In genomic region chr5:148153403-148153713, GRCm38 (mm10) we compare ENCODE assay signal across 19 mouse cellular contexts.
DNase-seq lines count a peak whose midpoint lies in the region; ATAC-seq and TF ChIP-seq lines count a peak whose summit lies in the region.
"Had no signal": no experiment of that assay in that cellular context is flagged by ENCODE, and none has a peak within 500 bp of the region (broad histone marks: within the 10 kb centered on the region; RNA-seq: fewer than 3 reads in every experiment).

No protein-coding gene starts in this region.

- peak; percentile 76 for DNase-seq in brain, embryonic 14.5 days (ENCODE audit: low read depth)
- no peak for DNase-seq in thymus, postnatal 36 days
- no peak for DNase-seq in cerebellum, adult 2 months
- no peak for DNase-seq in gastrocnemius, postnatal 25 days
- DNase-seq: lung, adult 2 months; right cerebral cortex, adult 18-20 months; thymus, adult 2 months had no signal

- TF ChIP-seq CTCF in brain, embryonic 14.5 days (IDR thresholded peaks at IDR 0.05; ENCODE audit: borderline replicate concordance, extremely low read depth, insufficient read depth, insufficient read length): no peak
- no peak for TF ChIP-seq CTCF in cerebellum, adult 2 months (IDR thresholded peaks at IDR 0.05; ENCODE audit: borderline replicate concordance, insufficient read depth, low read depth, low read length)

- no peak for TF ChIP-seq POLR2A in brain, embryonic 14.5 days (IDR thresholded peaks at IDR 0.05; ENCODE audit: borderline replicate concordance, extremely low read depth, insufficient read depth, insufficient read length, poor library complexity, severe bottlenecking)
- no peak for TF ChIP-seq POLR2A in cerebellum, adult 2 months (IDR thresholded peaks at IDR 0.05; ENCODE audit: borderline replicate concordance, insufficient read depth, low read length)

- H3K4me1 ChIP-seq in forebrain, embryonic 13.5 days: peaks cover 24% of the 10 kb centered on the region
- H3K4me1 ChIP-seq in hindbrain, embryonic 13.5 days (replicated peaks): peaks cover 40% of the 10 kb centered on the region
- H3K4me1 ChIP-seq in midbrain, embryonic 16.5 days (ENCODE audit: control insufficient read depth, insufficient read depth, low read length): peaks cover 15% of the 10 kb centered on the region
- no peaks in the 10 kb centered on the region for H3K4me1 ChIP-seq in cerebellum, adult 2 months (ENCODE audit: control insufficient read depth, insufficient read depth, low read length)
- H3K4me1 ChIP-seq: embryonic facial prominence, embryonic 12.5 days; heart, embryonic 12.5 days had no signal

- WGBS in forebrain, embryonic 13.5 days: 23% methylated on average over 9 of the region's 9 CpGs
- 16% methylated on average over 9 of the region's 9 CpGs for WGBS in hindbrain, embryonic 13.5 days
- WGBS in midbrain, embryonic 16.5 days: 17% methylated on average over 9 of the region's 9 CpGs
- 52% methylated on average over 9 of the region's 9 CpGs for WGBS in cerebellum, adult 2 months

- no peak overlapping the region for H3K9ac ChIP-seq in forebrain, embryonic 13.5 days
- H3K9ac ChIP-seq in hindbrain, embryonic 13.5 days: peak overlapping the region; percentile 59; the same call in 1 of the 2 replicates
- H3K9ac ChIP-seq in midbrain, embryonic 16.5 days (ENCODE audit: low read depth, low read length): no peak overlapping the region
- H3K9ac ChIP-seq: embryonic facial prominence, embryonic 12.5 days; heart, embryonic 12.5 days had no signal

- H3K4me2 ChIP-seq in forebrain, embryonic 13.5 days: peak overlapping the region; percentile 21
- peak overlapping the region; percentile 38 for H3K4me2 ChIP-seq in hindbrain, embryonic 13.5 days
- peak overlapping the region; percentile 37 for H3K4me2 ChIP-seq in midbrain, embryonic 16.5 days (ENCODE audit: low read length)
- H3K4me2 ChIP-seq: embryonic facial prominence, embryonic 12.5 days; heart, embryonic 12.5 days; liver, embryonic 11.5 days had no signal

- H3K27ac ChIP-seq in forebrain, embryonic 13.5 days: no peak overlapping the region
- peak overlapping the region; percentile 91 for H3K27ac ChIP-seq in hindbrain, embryonic 13.5 days
- H3K27ac ChIP-seq in midbrain, embryonic 16.5 days (ENCODE audit: low read length): peak overlapping the region; percentile 76
- no peak overlapping the region for H3K27ac ChIP-seq in cerebellum, adult 2 months (ENCODE audit: insufficient read depth, low read length)
- H3K27ac ChIP-seq: embryonic facial prominence, embryonic 12.5 days; kidney, postnatal 0 days; limb, embryonic 10.5 days; macrophage had no signal

- peak; percentile 24; the same call in 1 of the 2 replicates for ATAC-seq in forebrain, embryonic 13.5 days
- ATAC-seq in hindbrain, embryonic 13.5 days (ENCODE audit: low FRiP score): peak; percentile 35; the same call in 1 of the 2 replicates
- no peak for ATAC-seq in midbrain, embryonic 16.5 days
- ATAC-seq: activated CD4-positive, CD25-positive, alpha-beta regulatory T cell, adult 4 months; intestine, embryonic 16.5 days; Patski had no signal

- H3K36me3 ChIP-seq in forebrain, embryonic 13.5 days (ENCODE audit: poor library complexity, severe bottlenecking): no peaks in the 10 kb centered on the region
- H3K36me3 ChIP-seq in hindbrain, embryonic 13.5 days: peaks cover 3% of the 10 kb centered on the region
- H3K36me3 ChIP-seq in midbrain, embryonic 16.5 days (ENCODE audit: control insufficient read depth, insufficient read depth, low read length): no peaks in the 10 kb centered on the region
- H3K36me3 ChIP-seq: embryonic facial prominence, embryonic 12.5 days; heart, embryonic 12.5 days; limb, embryonic 10.5 days had no signal

- H3K9me3 ChIP-seq in forebrain, embryonic 13.5 days (replicated peaks): peaks cover 5% of the 10 kb centered on the region
- no peaks in the 10 kb centered on the region; the same call in 1 of the 2 replicates for H3K9me3 ChIP-seq in hindbrain, embryonic 13.5 days
- no peaks in the 10 kb centered on the region; the same call in 1 of the 2 replicates for H3K9me3 ChIP-seq in midbrain, embryonic 16.5 days (replicated peaks; ENCODE audit: control insufficient read depth, low read length, poor library complexity, severe bottlenecking)
- H3K9me3 ChIP-seq: limb, embryonic 10.5 days had no signal

- no peak overlapping the region for H3K4me3 ChIP-seq in forebrain, embryonic 13.5 days
- no peak overlapping the region for H3K4me3 ChIP-seq in hindbrain, embryonic 13.5 days
- 0 out of 2 replicates have a peak overlapping the region, but pooled peaks have one; percentile 4 for H3K4me3 ChIP-seq in midbrain, embryonic 16.5 days (ENCODE audit: low read depth, low read length)
- H3K4me3 ChIP-seq in cerebellum, adult 2 months (replicated peaks; ENCODE audit: insufficient read depth, low read depth, low read length): no peak overlapping the region
- H3K4me3 ChIP-seq: embryonic facial prominence, embryonic 12.5 days; heart, embryonic 12.5 days; limb, embryonic 10.5 days had no signal

- H3K27me3 ChIP-seq in forebrain, embryonic 13.5 days: no peaks in the 10 kb centered on the region
- H3K27me3 ChIP-seq in hindbrain, embryonic 13.5 days: no peaks in the 10 kb centered on the region
- no peaks in the 10 kb centered on the region for H3K27me3 ChIP-seq in midbrain, embryonic 16.5 days (ENCODE audit: control insufficient read depth, insufficient read depth, low read depth, low read length)
- H3K27me3 ChIP-seq in cerebellum, adult 2 months (ENCODE audit: control insufficient read depth, insufficient read depth, low read length): no peaks in the 10 kb centered on the region
- H3K27me3 ChIP-seq: embryonic facial prominence, embryonic 12.5 days; heart, embryonic 12.5 days had no signal

Comparison
In these comparisons a context has a peak if more than half of its experiments do, and no peak if none do; other contexts are left out.
1. H3K27ac ChIP-seq: peak in hindbrain, embryonic 13.5 days (single experiment) and midbrain, embryonic 16.5 days (single experiment); none in forebrain, embryonic 13.5 days (single experiment) and cerebellum, adult 2 months (single experiment).
2. Peak in every context shown above with its lines, with median percentiles within 50 percentile points of each other: H3K4me2 ChIP-seq.